Mouse (Mus musculus) heart, postnatal 10 days (tissue): ENCODE results near the gene Egfr. TPM values are rescaled to one million over a fixed set of nuclear protein-coding genes. Genes with fewer than 3 reads are reported as not detected.
A peak's percentile ranks its signal among the peaks of the same experiment; 100 is the strongest.

Experiments used
- DNase-seq, 2 experiments: peaks; one replicate each; pipeline ENCODE4 v3.0.0; 2021
- intact Hi-C: fragments of 180-260 bp; cut with DNase I; formaldehyde crosslinking; loops from one replicate; pipeline ENCODE4 v1.15.1; 2025
- total RNA-seq, 2 experiments: library from RNA; stranded (reverse); gene quantifications; 2 replicates each; pipeline ENCODE4 v1.2.3; 2021

Gene Egfr
- total RNA-seq, 2 experiments from 2014 or later: 7.9 to 16.2 TPM

DNA sequence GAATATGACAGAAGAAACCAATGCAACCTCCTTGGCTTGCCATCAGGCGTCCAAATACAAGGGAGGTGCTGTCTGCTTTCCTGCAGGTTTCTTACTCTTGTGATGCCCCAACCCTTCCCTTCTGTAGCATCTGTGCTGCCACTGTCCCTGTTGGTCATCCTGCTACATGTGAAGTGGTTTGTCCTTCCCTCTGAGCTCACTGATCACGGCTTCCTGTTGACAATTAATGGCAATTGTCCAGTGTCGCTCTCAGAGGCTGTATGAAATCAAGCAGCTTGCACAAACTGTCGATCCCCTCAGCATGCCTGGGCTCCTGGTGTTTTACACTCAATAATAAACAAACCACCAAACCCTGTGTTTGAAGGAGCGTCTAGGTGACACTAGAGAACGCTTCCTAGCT, 134.1 kb downstream of the Egfr start:
- DNase-seq: peak; percentile 29 to 48
- intact Hi-C loops: no loop called here

DNA sequence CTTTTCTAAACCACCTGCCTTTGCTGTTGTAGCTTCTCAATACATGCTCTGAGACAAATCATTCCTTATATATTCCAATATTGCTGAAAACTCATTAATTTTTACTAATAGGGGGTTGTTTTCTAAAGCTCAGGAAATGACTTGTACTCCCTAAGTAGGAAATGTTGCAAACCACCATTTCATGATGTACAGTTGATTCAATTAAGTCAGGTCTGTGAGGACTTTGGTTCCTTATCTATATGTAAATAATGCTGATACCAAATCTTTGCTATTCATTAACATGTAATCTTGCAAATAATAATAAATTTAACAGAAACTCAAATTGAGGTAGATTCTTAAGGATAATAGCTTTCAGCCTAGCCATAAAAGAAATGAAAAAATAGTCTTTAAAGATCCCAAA, 136.1 kb downstream of the Egfr start:
- DNase-seq: no peak
- intact Hi-C loops: no loop called here

DNA sequence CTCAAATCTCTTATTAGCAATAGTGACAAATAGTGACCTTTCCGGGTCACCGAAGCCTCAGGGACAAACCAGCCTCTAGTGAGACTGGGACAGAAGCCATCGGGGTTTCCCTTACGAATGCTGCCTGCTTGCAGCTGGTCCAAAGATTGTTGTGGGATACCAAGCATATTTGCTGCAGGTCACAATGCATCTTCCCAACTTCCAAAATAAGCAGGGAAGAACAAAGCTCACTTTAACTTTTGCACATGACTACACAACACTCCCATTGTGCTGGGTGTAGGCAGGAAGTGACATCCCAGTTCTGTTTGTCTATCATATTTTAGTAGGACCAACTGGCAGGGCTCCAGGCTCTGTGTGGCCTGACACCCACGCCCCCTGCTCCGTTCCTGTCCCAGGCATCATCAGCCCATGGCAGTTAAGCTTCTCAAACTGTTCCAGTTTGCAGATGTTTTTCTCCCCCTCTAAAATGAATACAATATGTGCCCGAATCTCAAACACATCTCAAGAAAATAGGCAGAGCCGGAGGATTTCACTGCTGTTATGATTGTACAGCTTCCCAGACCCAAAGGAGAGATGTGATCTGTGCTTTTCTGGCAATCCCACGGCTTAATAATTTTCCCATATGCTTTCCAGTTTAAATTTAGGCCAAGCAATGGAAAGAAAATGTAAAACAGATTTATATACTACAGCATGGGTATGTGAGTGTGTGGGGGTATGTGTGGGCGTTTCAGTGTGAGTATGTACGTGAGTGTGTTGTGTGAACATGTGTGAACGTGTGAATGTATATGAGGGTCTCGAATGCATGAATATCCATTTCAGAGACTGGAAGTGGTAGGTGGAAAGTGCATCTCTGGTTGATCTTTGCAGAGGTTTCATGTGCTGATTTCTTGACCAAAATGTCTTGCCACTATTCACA, 143.7 kb downstream of the Egfr start:
- peak; percentile 52 to 61 for DNase-seq
- intact Hi-C loops: no loop called here

DNA sequence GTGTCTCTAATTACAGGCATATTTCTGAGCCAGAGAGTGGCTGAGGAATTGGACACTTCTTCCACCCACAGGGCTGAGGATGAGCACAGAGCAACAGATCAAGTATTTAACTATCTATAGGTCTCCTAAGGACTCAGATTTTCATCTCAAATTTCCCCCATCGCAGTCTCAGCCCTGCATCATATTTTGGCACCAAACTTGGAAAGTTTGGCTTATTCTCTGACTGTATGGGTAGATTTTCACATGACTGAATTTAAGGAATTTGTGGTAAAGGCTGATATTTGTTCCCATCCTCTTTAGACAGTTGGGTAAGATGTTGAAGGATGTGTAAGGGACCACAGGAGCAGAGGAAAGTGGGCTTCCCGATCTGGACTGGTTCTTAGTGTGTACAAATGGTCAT, 145.7 kb downstream of the Egfr start:
- DNase-seq: no peak
- intact Hi-C loops: no loop called here

DNA sequence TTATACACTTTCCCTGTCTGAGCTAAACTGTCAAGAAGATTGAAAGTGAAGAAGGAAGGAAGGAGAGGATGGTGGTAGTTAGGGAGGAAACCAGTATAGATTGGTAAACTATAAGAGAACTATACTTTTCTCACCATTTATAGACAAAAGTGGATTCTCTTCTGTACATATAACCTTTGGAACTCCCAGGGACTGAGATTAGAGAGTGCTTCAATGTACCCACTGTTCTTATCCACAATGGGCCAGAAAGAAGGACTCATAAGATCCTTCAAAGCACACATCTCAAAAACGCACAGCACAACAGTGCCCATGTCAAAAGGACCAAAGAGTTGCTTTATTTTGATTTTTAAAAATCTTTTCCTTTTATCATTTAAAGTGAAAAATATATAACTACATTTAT, 148.2 kb downstream of the Egfr start:
- intact Hi-C loops: no loop called here
- DNase-seq: no peak

DNA sequence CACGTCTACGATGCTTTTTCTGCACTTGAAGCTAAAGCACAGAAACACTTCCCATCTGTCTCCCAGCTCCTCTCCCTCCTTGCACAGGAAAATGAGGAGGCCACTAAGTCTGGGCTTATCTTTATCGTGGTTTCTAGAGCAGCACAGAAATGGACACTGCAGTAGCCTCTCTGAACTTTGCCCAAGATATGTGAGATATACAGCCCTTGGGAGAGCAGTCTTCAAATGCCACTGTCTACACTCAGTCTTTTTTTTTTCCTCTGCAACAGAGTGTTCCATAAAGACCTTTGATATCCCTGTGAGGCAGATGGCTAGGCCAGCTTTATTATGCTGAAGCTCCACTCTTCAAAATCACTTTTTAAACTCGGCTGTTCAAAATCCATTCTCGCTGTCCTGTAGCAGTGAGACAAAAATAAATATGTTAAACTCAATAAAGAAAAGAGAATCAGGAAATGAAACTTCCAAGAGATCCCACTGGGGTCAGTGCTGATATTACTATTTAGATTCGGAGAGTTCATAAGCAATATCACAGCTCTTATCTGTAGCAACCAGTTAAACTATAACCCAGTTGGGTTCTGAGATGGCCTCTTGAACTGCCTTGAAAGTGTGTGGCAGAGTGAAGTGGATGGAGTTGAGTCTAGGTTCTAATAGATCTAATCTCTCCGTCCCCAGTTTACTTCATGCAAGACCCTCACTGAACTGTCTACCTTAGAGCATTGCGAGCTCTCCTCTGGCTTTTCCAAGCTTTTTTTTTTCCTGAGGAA, 148.8 kb downstream of the Egfr start:
- intact Hi-C loops: no loop called here
- DNase-seq: no peak

DNA sequence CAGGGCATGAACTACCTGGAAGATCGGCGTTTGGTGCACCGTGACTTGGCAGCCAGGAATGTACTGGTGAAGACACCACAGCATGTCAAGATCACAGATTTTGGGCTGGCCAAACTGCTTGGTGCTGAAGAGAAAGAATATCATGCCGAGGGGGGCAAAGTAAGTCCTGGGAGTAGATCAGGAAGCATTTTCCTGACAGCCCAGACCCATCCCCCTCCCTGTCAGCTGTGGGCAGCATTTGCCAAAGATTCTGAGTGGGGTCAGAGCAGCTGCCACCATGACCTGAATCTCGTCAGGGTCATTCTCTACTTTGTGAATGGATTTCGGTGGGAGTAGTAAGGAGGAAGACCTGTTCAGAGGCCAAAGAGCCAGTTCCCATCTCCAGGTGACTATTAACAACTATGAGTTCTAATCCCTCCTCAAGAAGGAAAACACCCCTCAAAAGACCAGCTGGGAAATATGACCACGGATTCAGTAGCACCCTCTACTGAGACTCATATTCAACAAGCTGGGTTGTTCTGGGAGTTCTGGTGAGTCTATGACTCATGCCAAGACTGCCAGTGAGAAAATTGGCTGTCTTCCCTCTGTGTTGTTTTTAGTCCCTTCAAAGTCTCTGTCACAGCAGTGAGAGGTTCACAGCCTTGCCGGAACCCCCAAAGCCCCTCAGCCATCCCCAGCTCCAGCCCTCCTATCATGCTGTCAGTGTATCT, 152.5 kb downstream of the Egfr start:
- intact Hi-C loops: no loop called here

DNA sequence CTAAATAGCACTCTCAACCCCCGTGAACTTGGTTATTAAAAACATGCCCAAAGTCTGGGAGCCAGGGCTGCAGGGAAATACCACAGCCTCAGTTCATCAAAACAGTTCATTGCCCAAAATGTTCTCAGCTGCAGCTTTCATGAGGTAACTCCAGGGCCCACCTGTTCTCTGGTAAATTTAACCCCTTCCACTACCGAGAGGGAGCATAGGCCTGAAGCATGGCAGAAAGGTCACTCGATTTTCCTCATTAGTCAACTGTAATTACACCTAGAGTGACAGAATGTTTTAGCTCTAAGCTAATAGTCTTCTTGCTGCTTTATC, 153.0 kb downstream of the Egfr start:
- intact Hi-C loops: no loop called here
- DNase-seq: no peak

More for the DNA sequence above, 152.5 kb downstream of the Egfr start:
- peak; percentile 31 to 43 for DNase-seq

DNA sequence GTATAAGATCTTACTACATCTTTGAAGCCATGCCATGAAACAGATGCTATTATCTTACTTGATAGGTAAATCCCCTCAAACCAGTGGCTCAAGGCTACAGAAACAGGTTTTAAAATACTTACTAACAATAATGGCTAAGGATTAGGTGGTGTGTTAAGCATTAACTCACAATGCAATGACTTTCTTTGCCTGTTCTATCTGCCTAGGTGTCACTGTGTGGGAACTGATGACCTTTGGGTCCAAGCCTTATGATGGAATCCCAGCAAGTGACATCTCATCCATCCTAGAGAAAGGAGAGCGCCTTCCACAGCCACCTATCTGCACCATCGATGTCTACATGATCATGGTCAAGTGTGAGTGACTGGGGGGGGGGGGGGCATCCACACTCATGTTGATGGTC, 154.5 kb downstream of the Egfr start:
- intact Hi-C loops: no loop called here
- DNase-seq: no peak

DNA sequence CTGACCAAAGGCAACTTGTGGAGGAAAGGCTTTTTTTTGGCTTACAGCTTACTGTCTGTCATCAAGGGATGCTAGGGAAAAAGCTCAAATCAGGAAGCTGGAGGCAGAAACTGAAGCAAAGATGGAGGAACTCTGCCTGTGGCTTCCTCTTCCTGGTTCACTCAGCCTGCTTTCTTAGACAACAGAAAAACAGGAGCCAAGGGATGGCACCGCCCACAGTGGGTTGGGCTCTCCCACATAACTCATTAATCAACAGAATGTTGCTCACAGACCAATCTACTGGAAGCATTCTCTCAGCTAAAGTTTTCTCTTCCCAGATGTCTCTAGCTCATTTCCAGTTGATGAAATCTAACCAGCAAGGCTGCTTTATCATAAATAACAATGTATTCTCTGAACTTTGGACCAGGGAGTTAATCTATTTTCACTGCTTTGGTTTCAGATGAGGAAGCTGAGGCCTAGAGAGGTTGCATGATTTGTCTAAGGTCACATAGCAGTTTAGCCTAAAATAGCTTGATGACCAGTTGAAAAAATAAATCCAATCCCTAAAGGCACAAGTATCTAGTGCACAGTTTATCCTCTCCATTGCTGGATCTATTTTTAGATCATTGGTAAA, 155.6 kb downstream of the Egfr start:
- peak in 1 of 2 experiments; percentile 15 for DNase-seq
- intact Hi-C loops: no loop called here

DNA sequence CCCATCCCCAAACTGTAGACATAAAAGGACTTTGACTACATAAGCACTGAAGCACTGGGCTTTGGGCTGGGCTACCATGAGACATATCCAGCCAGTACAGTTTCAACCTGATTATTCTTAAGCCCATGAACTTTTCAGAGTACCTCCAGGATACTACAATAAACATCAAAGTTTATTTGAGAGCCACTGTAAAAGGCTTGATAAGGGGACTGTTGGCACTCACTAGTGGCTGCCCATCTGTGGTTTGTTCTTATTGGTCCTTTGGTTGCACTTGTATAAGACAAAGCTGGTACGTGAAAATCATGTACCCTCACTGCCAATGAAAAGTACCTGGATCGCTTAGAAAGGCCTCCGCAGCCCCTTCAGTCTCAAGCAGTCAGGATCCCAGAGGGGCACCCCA, 162.8 kb downstream of the Egfr start:
- intact Hi-C loops: no loop called here

DNA sequence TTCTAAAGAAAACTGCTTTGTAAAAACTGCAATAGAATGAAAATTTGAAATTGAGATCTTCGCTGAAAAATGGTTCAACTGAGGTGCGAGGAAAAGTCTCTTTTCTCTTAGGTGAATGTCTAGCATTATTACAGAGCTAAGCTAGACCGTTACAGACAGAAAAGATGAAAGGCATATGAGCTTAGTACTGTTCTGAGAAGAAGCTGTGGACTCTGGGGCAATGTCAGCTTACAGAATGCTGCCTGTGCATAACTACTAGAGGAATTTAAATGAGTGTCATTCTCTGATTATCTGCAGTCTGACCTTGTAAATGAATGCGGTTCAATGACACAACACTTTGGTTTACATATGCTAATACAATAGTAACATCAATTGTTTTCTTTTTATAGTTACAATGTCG, 163.8 kb downstream of the Egfr start:
- no peak for DNase-seq
- intact Hi-C loops: no loop called here

More for the DNA sequence above, 162.8 kb downstream of the Egfr start:
- no peak for DNase-seq

DNA sequence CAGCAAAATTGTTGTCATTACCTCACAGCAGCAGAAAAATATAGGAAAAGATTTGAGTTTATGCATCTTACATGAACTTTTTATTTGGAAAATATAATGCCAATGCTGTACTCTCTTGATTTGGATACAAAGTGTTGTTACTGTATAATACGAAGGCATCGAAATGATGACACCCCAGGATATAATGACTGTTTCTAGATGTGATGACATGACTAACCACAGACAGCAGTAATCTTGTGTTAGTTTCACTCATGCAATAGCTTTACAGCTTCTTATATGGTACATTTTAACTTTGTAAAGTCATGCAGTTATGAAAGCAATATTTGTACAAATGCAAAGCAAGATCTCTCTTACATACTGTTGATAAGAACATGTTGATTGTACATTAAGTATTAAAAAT, 165.5 kb downstream of the Egfr start:
- no peak for DNase-seq

DNA sequence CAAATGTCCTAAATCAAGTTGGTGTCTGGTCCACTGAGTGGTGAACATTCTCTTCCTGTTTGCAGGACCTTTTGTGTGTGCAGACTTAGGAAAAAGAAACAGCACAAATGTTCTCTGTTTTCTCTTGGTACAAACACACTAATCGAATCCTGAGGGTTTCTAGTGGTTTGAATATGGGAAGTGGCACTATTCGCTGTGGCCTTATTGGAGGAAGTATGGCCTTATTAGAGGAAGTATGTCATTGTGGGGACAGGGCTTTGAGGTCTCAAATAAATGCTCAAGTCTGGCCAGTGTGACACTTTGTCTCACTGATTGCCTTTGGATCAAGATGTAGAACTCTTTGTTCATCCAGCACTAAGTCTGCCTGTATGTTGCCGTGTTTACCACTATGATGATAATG, 180.2 kb downstream of the Egfr start:
- no peak for DNase-seq
- intact Hi-C loops: no loop called here

More for the DNA sequence above, 165.5 kb downstream of the Egfr start:
- intact Hi-C loops: no loop called here

DNA sequence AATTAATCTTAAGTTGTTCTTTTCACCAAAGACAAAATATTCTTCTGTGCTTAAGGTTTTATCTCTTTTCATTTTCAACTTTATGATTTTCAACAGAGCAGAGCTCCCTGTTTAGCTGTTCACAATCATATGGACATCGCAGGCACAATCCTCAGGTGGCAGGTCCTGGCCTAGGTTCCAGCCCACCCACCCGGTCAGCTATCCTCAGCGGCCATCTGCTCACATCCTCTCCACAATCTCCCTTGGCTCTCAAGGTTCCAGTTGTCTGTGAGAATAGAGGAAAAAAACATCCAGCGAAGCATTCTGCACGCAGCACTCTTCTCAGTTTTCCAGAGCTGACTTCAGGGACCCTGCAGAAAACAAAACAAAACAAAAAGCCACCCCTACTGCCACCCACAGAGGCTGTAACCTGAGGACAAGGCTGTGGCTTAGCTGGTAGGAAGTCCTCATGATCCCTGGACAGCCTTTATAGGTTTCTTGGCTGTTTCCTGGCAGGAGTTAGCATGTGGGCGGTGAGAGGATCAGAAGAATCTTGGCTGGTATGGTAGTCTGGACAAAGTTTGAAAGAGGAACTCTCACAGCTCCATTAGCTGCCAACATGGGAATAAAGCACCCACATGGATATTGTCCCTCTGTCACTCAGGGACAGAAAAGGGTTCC, 183.7 kb downstream of the Egfr start:
- intact Hi-C loops: no loop called here
- peak; percentile 27 to 31 for DNase-seq

DNA sequence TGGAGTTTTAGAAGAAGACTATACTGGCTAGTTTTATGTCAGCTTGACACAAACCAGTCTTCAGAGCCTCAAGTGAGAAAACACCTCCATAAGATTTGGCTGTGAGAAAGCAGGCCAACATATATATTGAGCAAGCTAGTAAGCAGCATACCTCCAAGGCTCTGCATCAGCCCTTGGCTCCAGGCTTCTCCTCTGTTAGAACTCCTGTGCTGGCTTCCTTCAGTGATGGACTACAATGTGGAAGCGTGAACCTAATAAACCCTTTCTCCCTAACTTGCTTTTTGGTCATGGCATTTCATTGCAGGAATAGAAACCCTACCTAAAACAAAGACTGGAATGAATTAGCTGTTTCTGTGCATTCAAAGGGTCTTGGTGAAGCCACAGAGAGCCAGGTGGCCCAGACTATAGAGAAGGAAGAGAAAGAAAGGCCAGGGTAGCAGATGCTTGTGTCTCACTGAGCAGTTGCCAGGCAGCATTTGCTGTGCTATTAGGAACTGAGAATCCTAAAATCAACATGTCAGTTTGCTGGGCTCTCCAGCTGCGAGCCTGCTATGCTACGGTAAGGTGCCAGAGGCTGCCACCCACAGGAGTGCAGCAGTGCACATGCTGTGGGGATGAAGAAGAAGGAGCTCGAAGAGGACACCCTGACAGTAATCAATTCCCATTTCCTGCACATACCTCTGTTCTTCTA, 189.2 kb downstream of the Egfr start:
- intact Hi-C loops: no loop called here
- no peak for DNase-seq

DNA sequence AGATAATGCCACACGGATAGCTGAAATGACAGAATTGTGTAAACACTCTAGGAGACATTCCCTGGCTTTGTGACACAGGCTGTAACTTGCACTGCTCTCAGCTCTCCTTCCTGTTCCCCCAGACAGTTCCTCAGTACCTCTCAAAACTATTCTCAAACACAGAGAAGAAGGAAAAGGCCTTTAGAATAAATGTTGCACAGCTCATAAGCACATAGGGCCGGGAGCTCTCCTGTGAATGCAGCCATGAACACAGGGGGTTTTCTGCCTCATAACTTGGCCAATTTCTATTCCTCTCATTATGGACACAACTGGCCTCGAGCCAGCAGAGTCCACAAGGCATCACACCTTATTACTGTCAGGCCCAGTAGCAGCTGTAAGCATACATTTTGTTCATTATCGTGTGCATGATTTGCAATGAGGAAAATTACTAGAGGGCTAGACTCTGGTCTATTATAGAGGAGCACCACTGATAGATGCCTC, 190.0 kb downstream of the Egfr start:
- DNase-seq: no peak
- intact Hi-C loops: no loop called here

DNA sequence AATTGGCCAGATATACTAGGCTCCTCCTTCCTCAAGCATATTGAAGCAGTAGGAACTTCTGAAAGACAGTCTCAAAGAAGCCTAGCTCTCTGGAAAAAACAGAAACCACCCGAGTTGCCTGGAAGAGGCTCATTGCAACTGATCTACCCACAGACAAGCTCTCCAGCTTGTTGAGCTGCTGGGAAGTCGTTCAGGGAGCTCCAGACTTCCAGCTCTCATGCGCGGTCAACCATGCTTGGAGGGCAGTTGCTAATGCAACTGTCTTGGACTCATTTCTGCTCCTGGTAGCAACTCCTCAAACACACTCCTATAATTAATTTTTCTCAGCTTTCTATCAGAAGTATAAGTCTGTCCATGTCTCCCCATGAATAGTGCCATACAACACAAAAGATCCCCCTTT, 191.0 kb downstream of the Egfr start:
- no peak for DNase-seq
- intact Hi-C loops: no loop called here

DNA sequence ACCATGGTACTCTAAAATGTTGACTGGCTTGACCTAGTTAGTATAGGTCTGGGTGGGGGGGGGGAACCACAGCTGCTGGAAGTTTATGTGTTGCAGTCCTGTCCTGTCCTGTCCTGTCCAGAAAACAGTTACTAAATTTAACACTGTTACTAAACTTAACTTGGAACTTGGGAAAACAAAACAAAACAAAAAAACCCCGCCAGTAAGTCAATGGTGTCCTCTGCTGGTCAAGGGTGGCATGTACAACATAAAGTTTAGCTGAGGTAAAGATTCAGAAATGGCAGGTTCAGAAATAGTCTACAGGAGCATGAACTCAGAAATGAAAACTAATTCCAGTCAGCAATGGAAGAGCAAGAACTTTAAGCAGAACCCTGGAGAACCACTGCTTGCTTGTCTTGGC, 196.8 kb downstream of the Egfr start:
- intact Hi-C loops: loop anchor here (1.0 to 2.0 kb wide), 2 partner anchors 358 to 423 kb away; no protein-coding TSS in a partner anchor
- DNase-seq: peak; percentile 79 to 84
